Mouse (Mus musculus) hindbrain, embryonic 16.5 days (tissue): ENCODE data around the gene Nos1. TPM values are rescaled to one million over a fixed set of nuclear protein-coding genes. Genes with fewer than 3 reads are reported as not detected.

Experiments used
- ATAC-seq: fragments of 200-750 bp; cut with Nextera tagmentation; 2 replicates; pipeline ENCODE4 v1.8.0; 2017; ENCODE audit warnings: moderate TSS enrichment, moderate library complexity
- H3K27ac ChIP-seq: fragments of 300-500 bp; sonication (generic); 2 replicates; pipeline ENCODE4 v1.5.1; 2014; ENCODE audit warnings: low read depth, mild to moderate bottlenecking, control low read depth, low read length, moderate library complexity
- H3K27me3 ChIP-seq: fragments of 300-500 bp; sonication (generic); replicated peaks from 2 replicates; pipeline ENCODE4 v1.6.1; 2014; ENCODE audit warnings: low read length; ENCODE audit not compliant: control insufficient read depth, insufficient read depth
- H3K36me3 ChIP-seq: fragments of 300-500 bp; sonication (generic); 2 replicates; pipeline ENCODE4 v1.6.1; 2014; ENCODE audit warnings: mild to moderate bottlenecking, low read length, moderate library complexity, mixed read lengths; ENCODE audit not compliant: control insufficient read depth, insufficient read depth
- H3K4me1 ChIP-seq: fragments of 300-500 bp; sonication (generic); 2 replicates; pipeline ENCODE4 v1.6.1; 2014; ENCODE audit warnings: low read depth, low read length; ENCODE audit not compliant: control insufficient read depth, insufficient read depth
- H3K4me2 ChIP-seq: fragments of 300-500 bp; sonication (generic); 2 replicates; pipeline ENCODE4 v1.6.1; 2014; ENCODE audit warnings: mild to moderate bottlenecking, low read length, control low read depth, moderate library complexity
- H3K4me3 ChIP-seq: fragments of 300-500 bp; sonication (generic); 2 replicates; pipeline ENCODE4 v1.5.1; 2014; ENCODE audit warnings: mild to moderate bottlenecking, low read length, control low read depth, moderate library complexity
- H3K9ac ChIP-seq: fragments of 300-500 bp; sonication (generic); 2 replicates; pipeline ENCODE4 v1.6.1; 2014; ENCODE audit warnings: low read depth, mild to moderate bottlenecking, control low read depth, low read length, moderate library complexity
- H3K9me3 ChIP-seq: fragments of 300-500 bp; sonication (generic); 2 replicates; pipeline ENCODE4 v1.6.1; 2014; ENCODE audit warnings: mild to moderate bottlenecking, low read length, moderate library complexity; ENCODE audit not compliant: control insufficient read depth
- WGBS: fragments of 180-500 bp; shearing (Covaris S2); extraction: QIAGEN DNeasy Blood & Tissue Kit; methylation state at CpG from one replicate; pipeline ENCODE4 v1.1.7; 2014; 5-methylcytosine and 5-hydroxymethylcytosine counted together
- polyA plus RNA-seq: library from polyadenylated mRNA; unstranded; fragments of >200 nt; fragmentation: Nextera tagmentation; extraction: Ambion mirVana; gene quantifications from 2 replicates; pipeline ENCODE4 v1.2.1, GENCODE M21; 2015

The Nos1 gene
- polyA plus RNA-seq: 2.8 and 3.1 TPM in 2 replicates

- Histone ChIP-seq H3K36me3 (no peaks in the 10 kb centered on the region), H3K27me3 (no peaks in the 10 kb centered on the region), H3K4me3 (no peak within 1 kb of the TSS), H3K27ac (no peak within 1 kb of the TSS), H3K4me2 (no peak within 1 kb of the TSS), H3K9ac (0 out of 2 replicates have a peak within 1 kb of the TSS, but pooled peaks have one; percentile 7), H3K4me1 (no peaks in the 10 kb centered on the region), H3K9me3 (no peaks in the 10 kb centered on the region)
- 22% methylated on average over 9 of the region's 10 CpGs for WGBS
- 0 out of 2 replicates have a peak, but pooled peaks have one; percentile 34 for ATAC-seq
Observed at GRCm38 (mm10) chr5:117780681-117781080, at the start of gene Nos1. Gene Nos1 (plus strand): TSS chr5:117781032.

- H3K27me3 ChIP-seq: no peaks in the 10 kb centered on the region
- H3K4me3 ChIP-seq: no peak overlapping the region
- ATAC-seq: no peak
- WGBS: 44% methylated on average over 6 of the region's 6 CpGs
- no peaks in the 10 kb centered on the region for H3K4me1 ChIP-seq
- H3K36me3 ChIP-seq: no peaks in the 10 kb centered on the region
- no peak overlapping the region for H3K27ac ChIP-seq
- H3K9ac ChIP-seq: no peak overlapping the region
- no peak overlapping the region for H3K4me2 ChIP-seq
- no peaks in the 10 kb centered on the region for H3K9me3 ChIP-seq
Observed at GRCm38 (mm10) chr5:117731311-117731710, 49.5 kb upstream of the Nos1 start.

- WGBS: 74% methylated on average over 11 of the region's 11 CpGs
- no peak for ATAC-seq
- H3K27me3 ChIP-seq: no peaks in the 10 kb centered on the region
- no peak overlapping the region for H3K27ac ChIP-seq
- H3K36me3 ChIP-seq: no peaks in the 10 kb centered on the region
- H3K4me1 ChIP-seq: peaks cover 4% of the 10 kb centered on the region; the same call in 1 of the 2 replicates
- H3K4me3 ChIP-seq: no peak overlapping the region
- H3K9ac ChIP-seq: no peak overlapping the region
- no peaks in the 10 kb centered on the region for H3K9me3 ChIP-seq
- H3K4me2 ChIP-seq: no peak overlapping the region
Observed at GRCm38 (mm10) chr5:117744654-117745178, 36.1 kb upstream of the Nos1 start.

GRCm38 (mm10) chr5:117749353-117749752 is 31.5 kb upstream of the Nos1 start:
- Histone ChIP-seq H3K4me3 (no peak overlapping the region), H3K9me3 (no peaks in the 10 kb centered on the region), H3K36me3 (no peaks in the 10 kb centered on the region), H3K4me2 (no peak overlapping the region), H3K4me1 (peaks cover 4% of the 10 kb centered on the region; the same call in 1 of the 2 replicates), H3K9ac (no peak overlapping the region), H3K27ac (no peak overlapping the region), H3K27me3 (no peaks in the 10 kb centered on the region)
- ATAC-seq: peak; percentile 27; the same call in 1 of the 2 replicates
- 11% methylated on average over 5 of the region's 5 CpGs for WGBS

- H3K4me1 ChIP-seq: no peaks in the 10 kb centered on the region; the same call in 1 of the 2 replicates
Observed at GRCm38 (mm10) chr5:117757696-117758482, 22.9 kb upstream of the Nos1 start.

GRCm38 (mm10) chr5:117761181-117761832 is 19.5 kb upstream of the Nos1 start:
- ATAC-seq: no peak
- H3K9ac ChIP-seq: no peak overlapping the region
- no peaks in the 10 kb centered on the region for H3K9me3 ChIP-seq
- peaks cover 9% of the 10 kb centered on the region for H3K36me3 ChIP-seq
- no peaks in the 10 kb centered on the region for H3K27me3 ChIP-seq
- no peak overlapping the region for H3K4me3 ChIP-seq
- no peaks in the 10 kb centered on the region; the same call in 1 of the 2 replicates for H3K4me1 ChIP-seq
- WGBS: 72% methylated on average over 9 of the region's 9 CpGs
- H3K4me2 ChIP-seq: no peak overlapping the region
- no peak overlapping the region for H3K27ac ChIP-seq

More at GRCm38 (mm10) chr5:117757696-117758482, 22.9 kb upstream of the Nos1 start:
- no peak overlapping the region for H3K27ac ChIP-seq
- WGBS: 21% methylated on average over 12 of the region's 12 CpGs
- H3K9ac ChIP-seq: no peak overlapping the region
- H3K9me3 ChIP-seq: no peaks in the 10 kb centered on the region
- no peaks in the 10 kb centered on the region for H3K27me3 ChIP-seq
- no peak overlapping the region for H3K4me3 ChIP-seq
- peaks cover 3% of the 10 kb centered on the region; the same call in 1 of the 2 replicates for H3K36me3 ChIP-seq
- ATAC-seq: no peak
- no peak overlapping the region for H3K4me2 ChIP-seq

GRCm38 (mm10) chr5:117764496-117764895 is 16.3 kb upstream of the Nos1 start:
- no peaks in the 10 kb centered on the region for H3K4me1 ChIP-seq
- 74% methylated on average over 9 of the region's 9 CpGs for WGBS

GRCm38 (mm10) chr5:117779175-117779574 is 1.7 kb upstream of the Nos1 start:
- H3K27me3 ChIP-seq: no peaks in the 10 kb centered on the region
- H3K9ac ChIP-seq: no peak overlapping the region

More at GRCm38 (mm10) chr5:117764496-117764895, 16.3 kb upstream of the Nos1 start:
- ATAC-seq: no peak
- H3K4me3 ChIP-seq: no peak overlapping the region
- H3K27ac ChIP-seq: no peak overlapping the region
- H3K36me3 ChIP-seq: peaks cover 9% of the 10 kb centered on the region
- no peaks in the 10 kb centered on the region for H3K27me3 ChIP-seq
- no peaks in the 10 kb centered on the region for H3K9me3 ChIP-seq
- no peak overlapping the region for H3K4me2 ChIP-seq
- H3K9ac ChIP-seq: no peak overlapping the region

GRCm38 (mm10) chr5:117781178-117781577 is 346 bp downstream of the Nos1 start:
- no peaks in the 10 kb centered on the region for H3K4me1 ChIP-seq
- no peaks in the 10 kb centered on the region for H3K9me3 ChIP-seq
- ATAC-seq: no peak
- H3K27ac ChIP-seq: no peak overlapping the region
- H3K9ac ChIP-seq: no peak overlapping the region
- H3K36me3 ChIP-seq: no peaks in the 10 kb centered on the region
- 58% methylated on average over 6 of the region's 6 CpGs for WGBS
- no peaks in the 10 kb centered on the region for H3K27me3 ChIP-seq
- H3K4me2 ChIP-seq: no peak overlapping the region
- no peak overlapping the region for H3K4me3 ChIP-seq

More at GRCm38 (mm10) chr5:117779175-117779574, 1.7 kb upstream of the Nos1 start:
- no peaks in the 10 kb centered on the region for H3K9me3 ChIP-seq
- no peak overlapping the region for H3K27ac ChIP-seq
- ATAC-seq: no peak
- no peaks in the 10 kb centered on the region for H3K4me1 ChIP-seq
- no peak overlapping the region for H3K4me3 ChIP-seq
- no peak overlapping the region for H3K4me2 ChIP-seq
- 58% methylated on average over 11 of the region's 11 CpGs for WGBS
- no peaks in the 10 kb centered on the region for H3K36me3 ChIP-seq
